Mouse (Mus musculus) urinary bladder, adult 18-20 months (tissue): ENCODE data around the gene Ibtk.
"Not testable (repeated sequence)": the region's sequence is repeated elsewhere in the genome, so short reads cannot be mapped to it uniquely, and the experiment has no call there.

Source experiments
- DNase-seq, 2 experiments: peaks; one replicate each; pipeline ENCODE4 v3.0.0; 2022; ENCODE audit warnings: low spot score in 2 of 2, mixed read lengths in 2 of 2

Ibtk gene

GRCm38 (mm10) chr9:85749142-85749921 lies at the start of gene Ibtk:
Gene Ibtk (minus strand): TSS chr9:85749334.
- peak; percentile 96 to 98 for DNase-seq

- not testable (repeated sequence) for DNase-seq
Observed at GRCm38 (mm10) chr9:85791521-85791920, 42.4 kb upstream of the Ibtk start.

DNA sequence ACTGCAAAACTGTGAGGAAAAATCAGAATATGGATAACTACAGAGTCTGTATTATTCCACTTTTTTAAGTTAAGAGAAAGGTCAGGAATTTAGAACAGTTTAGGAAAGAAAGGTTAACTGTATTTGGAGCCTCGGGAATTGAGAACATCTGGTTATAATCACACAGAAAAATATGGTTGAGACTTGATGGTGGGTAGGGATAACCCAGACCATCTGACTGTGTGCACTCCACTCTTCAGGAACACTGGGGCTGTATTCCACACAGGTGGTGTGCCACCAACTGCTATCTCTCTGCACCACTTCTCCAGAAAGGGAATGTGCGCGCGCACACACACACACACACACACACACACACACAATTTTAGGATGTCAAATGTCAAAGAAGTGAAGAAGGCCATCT lies 31.1 kb upstream of the Ibtk start:
- DNase-seq = no peak

- no peak for DNase-seq
Observed at GRCm38 (mm10) chr9:85779458-85779857, 30.3 kb upstream of the Ibtk start.

- no peak for DNase-seq
Observed at GRCm38 (mm10) chr9:85777544-85777943, 28.4 kb upstream of the Ibtk start.

GRCm38 (mm10) chr9:85772280-85772679 lies 23.1 kb upstream of the Ibtk start:
- DNase-seq = no peak

DNA sequence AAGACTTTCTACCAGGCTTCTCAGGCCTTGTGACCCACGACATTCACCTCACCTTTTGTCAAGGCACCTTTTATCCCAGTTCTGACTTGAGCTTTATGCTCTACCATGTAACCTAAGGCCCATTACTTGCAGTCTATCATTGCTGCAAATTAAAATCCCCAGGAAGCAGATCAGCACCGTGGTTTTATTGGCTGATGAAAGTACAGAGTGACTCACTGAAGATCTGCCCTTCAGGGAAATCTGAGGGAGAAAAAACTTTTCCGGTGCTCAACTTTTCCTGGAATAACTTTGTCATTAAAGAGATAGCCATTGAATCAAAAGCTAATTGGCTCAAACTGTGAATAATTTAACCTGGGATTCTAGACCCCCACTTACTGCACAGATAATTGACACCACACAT lies 22.3 kb upstream of the Ibtk start:
- DNase-seq = no peak

DNA sequence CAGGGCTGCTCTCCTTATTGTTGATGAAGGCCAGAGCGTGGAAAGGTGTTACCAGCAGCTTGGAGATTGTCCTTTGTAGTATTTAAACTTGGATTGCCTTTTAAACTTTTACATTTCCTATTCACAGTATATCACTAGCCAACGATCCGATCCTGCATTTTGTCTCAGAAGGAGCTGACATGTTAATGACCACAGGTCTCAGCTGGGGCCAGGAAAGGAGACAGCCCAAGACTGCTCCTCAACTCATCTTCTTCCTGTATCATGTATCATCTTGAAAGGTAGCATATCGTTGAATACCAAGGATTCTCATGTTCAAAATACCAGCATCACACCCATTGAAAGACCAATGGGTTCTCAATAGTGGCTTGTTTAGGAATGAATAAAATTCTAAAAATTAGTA lies 21.2 kb upstream of the Ibtk start:
- DNase-seq = no peak

DNA sequence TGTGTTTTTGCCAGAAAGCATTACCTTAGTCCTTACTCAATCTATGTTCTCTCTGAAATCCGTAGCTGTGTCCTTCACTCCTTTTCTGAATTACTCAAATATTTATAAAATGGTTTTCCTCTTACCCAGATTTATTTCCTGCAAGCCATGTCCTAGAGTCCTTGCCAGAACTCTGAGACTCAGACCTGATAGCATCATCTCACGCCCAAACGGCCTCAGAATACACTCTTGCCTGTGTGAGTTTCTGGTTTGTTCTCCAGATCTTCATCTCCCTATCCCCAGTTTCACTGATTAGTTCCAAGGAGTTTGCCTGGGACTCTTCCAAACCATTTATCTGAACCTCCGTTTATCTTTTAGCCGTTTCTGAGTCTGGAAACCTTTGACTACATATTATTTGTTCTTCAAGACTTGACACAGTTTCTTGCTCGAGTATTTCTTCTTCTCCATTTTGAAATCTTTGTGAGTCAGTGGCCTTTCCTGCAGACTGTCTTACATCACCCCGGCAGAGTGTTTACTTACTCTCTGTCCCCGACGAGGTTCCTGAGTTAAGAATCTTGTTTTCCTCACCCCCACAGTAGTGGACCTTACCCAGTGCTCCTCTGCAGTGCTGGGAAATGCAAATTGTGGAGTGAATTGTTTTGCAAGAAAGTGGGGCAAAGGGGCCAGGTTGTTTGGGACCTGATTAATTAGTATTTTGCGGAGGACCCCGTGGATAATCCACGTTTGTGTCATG lies 20.1 kb upstream of the Ibtk start:
- no peak for DNase-seq

DNA sequence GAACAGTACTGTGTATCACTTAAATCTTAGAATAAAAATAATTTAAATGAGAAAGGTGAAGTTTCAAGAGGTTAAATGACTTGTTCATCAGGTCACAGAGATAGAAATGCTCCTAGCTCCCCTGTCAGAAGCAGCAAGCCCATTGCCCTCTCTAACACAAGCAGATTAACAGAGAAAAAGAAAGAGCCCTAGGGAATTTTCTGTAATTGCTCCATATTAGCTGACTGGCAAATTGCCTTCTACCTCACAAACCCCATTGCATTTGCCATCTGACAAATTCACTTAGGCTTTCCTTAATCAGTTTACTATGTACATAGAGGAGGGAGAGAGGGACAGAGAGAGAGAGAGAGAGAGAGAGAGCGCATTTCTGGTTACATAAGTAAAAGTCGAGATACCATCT lies 18.1 kb upstream of the Ibtk start:
- DNase-seq = no peak

- no peak for DNase-seq
Observed at GRCm38 (mm10) chr9:85762476-85762875, 13.3 kb upstream of the Ibtk start.

DNA sequence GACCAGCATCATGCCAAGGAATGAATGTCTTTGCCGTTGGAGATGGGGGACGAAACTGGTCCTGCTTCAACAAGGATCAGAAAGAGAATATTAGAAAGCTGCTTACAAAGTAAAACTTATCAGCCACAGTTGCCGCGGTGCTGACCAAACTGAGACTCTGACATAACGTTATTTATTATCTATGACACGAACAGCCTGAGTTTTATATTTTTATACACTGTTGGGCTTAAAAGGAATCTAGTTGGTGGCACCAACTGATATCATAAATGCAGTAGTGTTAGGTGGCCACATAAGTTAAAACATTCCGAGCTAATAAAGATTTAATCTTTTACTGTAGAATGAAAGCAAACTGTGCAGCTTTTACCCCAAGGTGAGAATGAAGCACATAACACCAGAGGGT lies 1.7 kb upstream of the Ibtk start:
- DNase-seq = no peak

GRCm38 (mm10) chr9:85749922-85750509 lies 882 bp upstream of the Ibtk start:
- peak; percentile 15 to 50 for DNase-seq

GRCm38 (mm10) chr9:85748204-85749141 lies 661 bp downstream of the Ibtk start:
- peak; percentile 56 to 73 for DNase-seq

GRCm38 (mm10) chr9:85745566-85745965 lies 3.6 kb downstream of the Ibtk start:
- DNase-seq = no peak

- no peak for DNase-seq
Observed at GRCm38 (mm10) chr9:85743358-85743757, 5.8 kb downstream of the Ibtk start.

- DNase-seq = no peak
Observed at GRCm38 (mm10) chr9:85742107-85742506, 7.0 kb downstream of the Ibtk start.

DNA sequence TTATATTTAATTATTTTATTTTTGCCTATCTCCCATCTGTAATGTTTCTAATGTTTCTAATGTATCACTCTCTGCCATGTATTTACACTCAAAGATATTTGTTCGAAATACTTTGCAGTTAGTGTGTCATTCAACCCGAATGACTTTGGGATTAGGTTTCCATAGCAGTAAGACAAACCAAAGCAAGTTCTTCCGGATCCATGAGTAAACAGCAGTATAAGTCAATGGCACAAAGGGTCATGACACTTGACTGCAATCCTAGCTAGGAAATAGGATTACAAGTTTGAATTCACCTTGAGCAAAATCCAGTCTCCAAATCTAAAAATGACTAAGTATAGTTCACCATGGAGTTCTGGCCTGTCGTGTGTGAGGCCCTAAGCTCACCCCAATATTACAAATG lies 9.9 kb downstream of the Ibtk start:
- no peak for DNase-seq

DNA sequence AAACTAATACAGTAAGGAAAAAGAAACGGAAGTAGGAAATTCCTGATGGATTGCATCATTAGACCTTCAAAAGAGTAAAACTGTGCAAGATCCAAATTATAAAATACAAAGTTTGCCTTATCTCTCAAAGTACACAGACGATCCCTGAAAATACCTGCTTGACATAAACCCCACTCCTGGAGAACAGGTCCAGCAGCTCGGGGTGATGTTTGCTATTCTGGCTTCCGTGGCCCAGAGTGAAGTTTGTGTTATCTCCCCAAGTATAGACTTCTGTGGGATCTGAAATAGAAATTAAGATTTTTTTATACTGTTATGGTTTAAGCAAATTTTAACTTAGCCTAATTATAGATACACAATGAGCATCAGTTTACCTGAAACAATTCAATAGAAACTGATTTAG lies 14.3 kb downstream of the Ibtk start:
- DNase-seq = no peak

DNA sequence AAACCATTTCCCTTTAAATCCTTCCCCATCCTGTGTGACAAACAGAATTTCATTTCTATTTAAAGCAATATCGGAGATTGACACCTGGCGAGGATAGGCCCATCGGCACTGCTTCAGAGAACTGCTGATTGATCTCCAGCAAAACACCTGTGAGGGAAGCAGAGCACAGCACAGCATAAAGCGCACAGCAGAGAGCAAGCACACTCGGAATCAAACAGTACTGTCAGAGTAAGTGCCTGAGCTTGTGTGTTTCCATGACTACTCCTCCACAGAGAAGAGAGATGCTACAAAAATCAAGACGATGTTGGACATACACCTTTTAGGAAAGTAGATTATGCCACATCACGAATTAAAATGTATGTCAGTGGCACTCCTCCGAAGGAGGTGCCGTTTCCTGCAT lies 25.1 kb downstream of the Ibtk start:
- DNase-seq = no peak

DNA sequence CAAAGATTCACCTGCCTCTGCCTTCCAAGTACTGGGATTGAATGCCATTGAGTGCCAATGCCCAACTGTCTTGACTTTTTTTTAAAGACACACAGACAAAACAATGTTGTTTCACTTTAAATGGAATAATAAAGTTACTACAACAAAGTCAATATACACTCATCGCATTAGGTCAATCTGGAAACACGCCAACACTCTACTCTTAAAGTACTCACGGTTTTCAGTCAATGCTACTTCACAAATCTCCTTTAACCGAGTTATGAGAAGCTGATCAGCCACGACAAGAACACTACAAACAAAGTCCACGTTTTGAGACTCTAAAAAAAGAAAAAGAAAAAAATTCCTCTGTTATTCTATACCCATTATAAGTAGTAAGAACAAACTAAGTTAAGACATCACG lies 31.8 kb downstream of the Ibtk start:
- no peak for DNase-seq

GRCm38 (mm10) chr9:85707302-85707701 lies 41.8 kb downstream of the Ibtk start:
- no peak for DNase-seq
